Mouse (Mus musculus): Measurements from ENCODE around the gene 1700007K13Rik. TPM values are rescaled to one million over a fixed set of nuclear protein-coding genes. Genes with fewer than 3 reads are reported as not detected.
"Not testable (repeated sequence)": the region's sequence is repeated elsewhere in the genome, so short reads cannot be mapped to it uniquely, and the experiment has no call there.

1700007K13Rik gene
- polyA plus RNA-seq, 1 experiment from 2014 or later, result not detected

- H3K4me3 ChIP-seq (ENCODE audit: low read depth, low read length), result no peak overlapping the region
- ATAC-seq (ENCODE audit: low read depth), result no peak
- H3K4me2 ChIP-seq (ENCODE audit: low read depth, low read length), result no peak overlapping the region
Observed at GRCm38 (mm10) chr2:28479208-28480204, 13.4 kb upstream of the 1700007K13Rik start.

DNA sequence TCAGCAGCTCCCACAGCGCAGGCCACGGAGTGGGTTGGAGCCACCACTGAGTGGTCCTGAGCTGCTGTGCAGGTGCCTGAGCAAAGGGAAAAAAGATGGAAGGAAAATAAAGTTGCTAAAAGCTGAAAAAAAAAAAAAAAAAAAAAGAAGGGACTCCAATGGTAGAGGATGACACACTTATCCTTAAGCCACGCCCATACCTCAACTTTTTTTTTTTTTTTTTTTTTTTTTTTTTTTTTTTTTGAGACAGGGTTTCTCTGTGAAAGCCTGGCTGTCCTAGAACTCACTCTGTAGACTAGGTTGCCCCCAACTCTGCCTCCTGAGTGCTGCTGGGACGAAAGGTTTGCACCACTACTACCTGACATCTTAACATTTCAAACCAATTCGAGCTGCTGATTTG, 11.9 kb upstream of the 1700007K13Rik start:
- not testable (repeated sequence) for H3K27me3 ChIP-seq (ENCODE audit: control insufficient read depth, insufficient read depth, low read depth, low read length); H3K4me2 ChIP-seq (ENCODE audit: low read depth, low read length); ATAC-seq (ENCODE audit: low read depth); H3K9ac ChIP-seq (ENCODE audit: low read depth, low read length); H3K27ac ChIP-seq (ENCODE audit: low read length); H3K36me3 ChIP-seq (ENCODE audit: control insufficient read depth, insufficient read depth); H3K4me3 ChIP-seq (ENCODE audit: low read depth, low read length); H3K9me3 ChIP-seq (replicated peaks; ENCODE audit: control insufficient read depth, low read length); H3K4me1 ChIP-seq (ENCODE audit: control insufficient read depth, low read depth, low read length)
- 69% methylated on average over 5 of the region's 5 CpGs for WGBS (ENCODE audit: insufficient replicate concordance)

More at GRCm38 (mm10) chr2:28479208-28480204, 13.4 kb upstream of the 1700007K13Rik start:
- Histone ChIP-seq H3K27me3 (ENCODE audit: control insufficient read depth, insufficient read depth, low read depth, low read length) (no peaks in the 10 kb centered on the region), H3K27ac (ENCODE audit: low read length) (no peak overlapping the region), H3K36me3 (ENCODE audit: control insufficient read depth, insufficient read depth) (no peaks in the 10 kb centered on the region), H3K9ac (ENCODE audit: low read depth, low read length) (no peak overlapping the region), H3K9me3 (replicated peaks; ENCODE audit: control insufficient read depth, low read length) (no peaks in the 10 kb centered on the region), H3K4me1 (ENCODE audit: control insufficient read depth, low read depth, low read length) (no peaks in the 10 kb centered on the region)
- WGBS (ENCODE audit: insufficient replicate concordance), result 63% methylated on average over 20 of the region's 20 CpGs

- not testable (repeated sequence) for H3K27me3 ChIP-seq (ENCODE audit: control insufficient read depth, insufficient read depth, low read depth, low read length); H3K9me3 ChIP-seq (replicated peaks; ENCODE audit: control insufficient read depth, low read length); ATAC-seq (ENCODE audit: low read depth); H3K9ac ChIP-seq (ENCODE audit: low read depth, low read length); H3K4me1 ChIP-seq (ENCODE audit: control insufficient read depth, low read depth, low read length); H3K4me3 ChIP-seq (ENCODE audit: low read depth, low read length); H3K27ac ChIP-seq (ENCODE audit: low read length); H3K4me2 ChIP-seq (ENCODE audit: low read depth, low read length)
- peaks cover 11% of the 10 kb centered on the region for H3K36me3 ChIP-seq (ENCODE audit: control insufficient read depth, insufficient read depth)
- WGBS (ENCODE audit: insufficient replicate concordance), result 90% methylated on average over 8 of the region's 8 CpGs
Observed at GRCm38 (mm10) chr2:28472011-28472410, 5.9 kb upstream of the 1700007K13Rik start.

GRCm38 (mm10) chr2:28470591-28470990, 4.5 kb upstream of the 1700007K13Rik start:
- ATAC-seq (ENCODE audit: low read depth), result no peak
- peaks cover 8% of the 10 kb centered on the region for H3K4me1 ChIP-seq (ENCODE audit: control insufficient read depth, low read depth, low read length)
- no peak overlapping the region for H3K9ac ChIP-seq (ENCODE audit: low read depth, low read length)
- H3K4me2 ChIP-seq (ENCODE audit: low read depth, low read length), result no peak overlapping the region
- whole genome bisulfite sequencing (ENCODE audit: insufficient replicate concordance), result 70% methylated on average over 2 of the region's 2 CpGs
- no peaks in the 10 kb centered on the region for H3K9me3 ChIP-seq (replicated peaks; ENCODE audit: control insufficient read depth, low read length)
- no peaks in the 10 kb centered on the region for H3K27me3 ChIP-seq (ENCODE audit: control insufficient read depth, insufficient read depth, low read depth, low read length)
- peaks cover 11% of the 10 kb centered on the region for H3K36me3 ChIP-seq (ENCODE audit: control insufficient read depth, insufficient read depth)
- H3K4me3 ChIP-seq (ENCODE audit: low read depth, low read length), result no peak overlapping the region
- no peak overlapping the region for H3K27ac ChIP-seq (ENCODE audit: low read length)

- no peaks in the 10 kb centered on the region for H3K9me3 ChIP-seq (replicated peaks; ENCODE audit: control insufficient read depth, low read length)
- H3K4me2 ChIP-seq (ENCODE audit: low read depth, low read length), result no peak overlapping the region
- H3K27ac ChIP-seq (ENCODE audit: low read length), result no peak overlapping the region
- peaks cover 5% of the 10 kb centered on the region; the same call in 1 of the 2 replicates for H3K27me3 ChIP-seq (ENCODE audit: control insufficient read depth, insufficient read depth, low read depth, low read length)
- peaks cover 8% of the 10 kb centered on the region for H3K4me1 ChIP-seq (ENCODE audit: control insufficient read depth, low read depth, low read length)
- no peak overlapping the region for H3K9ac ChIP-seq (ENCODE audit: low read depth, low read length)
- 88% methylated on average over 14 of the region's 14 CpGs for WGBS (ENCODE audit: insufficient replicate concordance)
- ATAC-seq (ENCODE audit: low read depth), result no peak
- peaks cover 11% of the 10 kb centered on the region for H3K36me3 ChIP-seq (ENCODE audit: control insufficient read depth, insufficient read depth)
- no peak overlapping the region for H3K4me3 ChIP-seq (ENCODE audit: low read depth, low read length)
Observed at GRCm38 (mm10) chr2:28469461-28469860, 3.3 kb upstream of the 1700007K13Rik start.

DNA sequence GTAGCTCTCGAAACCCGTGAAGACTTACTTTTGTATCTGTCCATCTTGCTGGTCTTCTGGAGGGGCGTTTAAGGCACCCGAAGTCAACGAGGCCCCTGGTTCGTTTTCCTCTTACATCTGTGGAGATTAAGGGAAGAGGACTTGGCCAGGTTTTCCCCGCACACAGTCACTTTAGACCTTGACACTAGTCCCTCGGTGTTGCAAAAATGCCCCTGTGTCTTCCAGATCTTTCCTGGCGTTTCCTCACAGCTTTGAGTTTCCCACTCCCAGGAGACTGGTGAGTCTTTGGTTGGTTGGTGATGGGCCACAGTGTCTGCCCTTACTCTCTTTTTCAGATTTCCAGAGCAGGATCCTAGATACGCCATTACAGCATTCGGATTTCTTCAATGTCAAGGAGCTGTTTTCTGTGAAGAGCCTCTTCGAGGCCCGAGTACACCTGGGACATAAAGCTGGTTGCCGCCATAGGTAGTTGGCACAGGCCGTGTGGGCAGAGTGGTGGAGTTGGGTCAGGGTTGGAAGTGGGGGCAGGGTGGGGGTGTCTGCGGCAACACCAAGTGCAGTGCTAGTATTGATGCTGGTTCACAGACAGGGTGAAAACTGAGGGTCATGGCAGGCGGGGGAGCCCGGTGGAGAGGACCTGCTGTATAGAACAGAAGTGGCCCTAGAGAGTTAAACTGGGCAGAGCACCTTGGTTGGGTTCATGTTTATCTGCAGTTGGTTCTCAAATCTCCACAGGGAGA, 2.5 kb upstream of the 1700007K13Rik start:
- Histone ChIP-seq H3K4me1 (ENCODE audit: control insufficient read depth, low read depth, low read length) (peaks cover 8% of the 10 kb centered on the region), H3K9me3 (replicated peaks; ENCODE audit: control insufficient read depth, low read length) (no peaks in the 10 kb centered on the region), H3K27me3 (ENCODE audit: control insufficient read depth, insufficient read depth, low read depth, low read length) (peaks cover 5% of the 10 kb centered on the region; the same call in 1 of the 2 replicates), H3K4me2 (ENCODE audit: low read depth, low read length) (peak overlapping the region; percentile 74), H3K9ac (ENCODE audit: low read depth, low read length) (peak overlapping the region; percentile 80), H3K4me3 (ENCODE audit: low read depth, low read length) (peak overlapping the region; percentile 80), H3K27ac (ENCODE audit: low read length) (no peak overlapping the region), H3K36me3 (ENCODE audit: control insufficient read depth, insufficient read depth) (peaks cover 11% of the 10 kb centered on the region)
- no peak for ATAC-seq (ENCODE audit: low read depth)
- WGBS (ENCODE audit: insufficient replicate concordance), result 45% methylated on average over 18 of the region's 18 CpGs

DNA sequence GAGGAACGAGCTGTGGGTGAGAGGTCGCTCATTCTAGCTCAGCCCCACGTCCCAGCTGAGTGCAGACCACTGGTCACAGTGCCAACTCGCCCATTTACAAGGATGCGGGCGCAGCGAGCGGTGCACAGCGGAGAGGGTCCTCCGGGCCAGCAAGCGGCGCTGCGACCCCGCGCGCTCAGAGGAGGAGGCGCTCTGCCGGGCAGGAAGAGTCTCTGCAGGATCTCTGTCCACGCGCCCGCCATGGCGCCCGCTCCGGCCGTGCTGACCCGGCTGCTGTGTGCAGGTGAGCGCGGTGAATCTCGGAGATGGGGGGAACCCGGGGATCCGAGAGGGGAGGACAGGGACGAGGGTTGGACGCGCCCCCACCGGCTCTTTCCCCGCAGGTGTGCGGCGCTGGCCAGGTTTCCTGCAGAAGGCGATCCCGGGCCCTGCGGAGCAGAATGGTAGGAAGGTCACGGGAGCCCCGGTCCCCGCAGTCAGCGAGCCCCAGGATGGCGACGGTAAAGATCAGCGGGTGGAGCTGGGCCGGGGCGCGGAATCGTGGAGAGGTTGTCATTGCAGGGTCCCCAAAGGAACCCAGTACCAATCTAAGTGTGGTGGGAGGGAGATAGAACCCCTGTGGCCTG, 1.8 kb upstream of the 1700007K13Rik start, which contains the start of gene Mrps2:
Gene Mrps2, plus strand, starts transcription at position 207 of the 626 bp plus-strand sequence.
- no peaks in the 10 kb centered on the region for H3K9me3 ChIP-seq (replicated peaks; ENCODE audit: control insufficient read depth, low read length)
- H3K4me3 ChIP-seq (ENCODE audit: low read depth, low read length), result peak within 1 kb of the TSS; percentile 80
- peak; percentile 85 for ATAC-seq (ENCODE audit: low read depth)
- peak within 1 kb of the TSS; percentile 80 for H3K9ac ChIP-seq (ENCODE audit: low read depth, low read length)
- H3K4me1 ChIP-seq (ENCODE audit: control insufficient read depth, low read depth, low read length), result peaks cover 8% of the 10 kb centered on the region
- peaks cover 5% of the 10 kb centered on the region; the same call in 1 of the 2 replicates for H3K27me3 ChIP-seq (ENCODE audit: control insufficient read depth, insufficient read depth, low read depth, low read length)
- peaks cover 11% of the 10 kb centered on the region for H3K36me3 ChIP-seq (ENCODE audit: control insufficient read depth, insufficient read depth)
- no peak within 1 kb of the TSS for H3K27ac ChIP-seq (ENCODE audit: low read length)
- under 1% methylated on average over 52 of the region's 52 CpGs for WGBS (ENCODE audit: insufficient replicate concordance)
- peak within 1 kb of the TSS; percentile 74 for H3K4me2 ChIP-seq (ENCODE audit: low read depth, low read length)

DNA sequence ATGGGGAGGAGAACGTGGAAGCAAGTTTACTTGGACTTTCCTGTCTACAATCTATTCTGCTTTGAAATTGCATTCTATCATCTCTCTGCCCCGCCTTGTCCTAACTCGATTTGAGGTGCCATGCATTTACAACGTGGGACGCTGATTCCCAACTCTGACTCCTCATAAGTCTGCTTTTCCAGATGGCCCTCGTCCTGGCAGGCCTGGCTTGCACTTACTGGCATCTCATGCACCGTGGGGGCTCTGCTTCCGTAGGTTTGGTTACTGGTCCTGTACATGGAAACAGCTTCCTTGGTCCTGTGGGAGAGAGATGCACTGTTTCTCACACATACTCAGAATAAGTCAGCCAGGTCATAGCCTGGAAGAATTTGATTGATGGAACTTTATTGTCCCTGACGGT, 1.2 kb downstream of the 1700007K13Rik start:
- 73% methylated on average over 9 of the region's 9 CpGs for WGBS (ENCODE audit: insufficient replicate concordance)
- H3K36me3 ChIP-seq (ENCODE audit: control insufficient read depth, insufficient read depth), result peaks cover 8% of the 10 kb centered on the region
- H3K9ac ChIP-seq (ENCODE audit: low read depth, low read length), result no peak overlapping the region
- peaks cover 5% of the 10 kb centered on the region; the same call in 1 of the 2 replicates for H3K27me3 ChIP-seq (ENCODE audit: control insufficient read depth, insufficient read depth, low read depth, low read length)
- no peak overlapping the region for H3K4me3 ChIP-seq (ENCODE audit: low read depth, low read length)
- ATAC-seq (ENCODE audit: low read depth), result no peak
- H3K9me3 ChIP-seq (replicated peaks; ENCODE audit: control insufficient read depth, low read length), result no peaks in the 10 kb centered on the region
- no peak overlapping the region for H3K4me2 ChIP-seq (ENCODE audit: low read depth, low read length)
- peaks cover 8% of the 10 kb centered on the region for H3K4me1 ChIP-seq (ENCODE audit: control insufficient read depth, low read depth, low read length)
- no peak overlapping the region for H3K27ac ChIP-seq (ENCODE audit: low read length)
